Mouse (Mus musculus): Measurements from ENCODE around the gene Zfp609. TPM values are rescaled to one million over a fixed set of nuclear protein-coding genes. Genes with fewer than 3 reads are reported as not detected.

Gene Zfp609
- polyA plus RNA-seq, 1 experiment from 2014 or later: 8.0 TPM

- Histone ChIP-seq H3K4me2 (replicated peaks) (peak overlapping the region; percentile 82), H3K4me3 (replicated peaks; ENCODE audit: low read length) (peak overlapping the region; percentile 3; the same call in 1 of the 2 replicates), H3K27ac (0 out of 2 replicates have a peak overlapping the region, but pooled peaks have one; percentile 51), H3K27me3 (ENCODE audit: control insufficient read depth, insufficient read depth, low read length) (no peaks in the 10 kb centered on the region), H3K36me3 (replicated peaks; ENCODE audit: control insufficient read depth, insufficient read depth) (no peaks in the 10 kb centered on the region), H3K9ac (peak overlapping the region; percentile 36), H3K9me3 (ENCODE audit: control insufficient read depth, low read length) (no peaks in the 10 kb centered on the region), H3K4me1 (replicated peaks; ENCODE audit: control insufficient read depth, insufficient read depth, low read length) (peaks cover 51% of the 10 kb centered on the region)
- no peak for ATAC-seq (ENCODE audit: low FRiP score)
- WGBS: 36% methylated on average over 10 of the region's 10 CpGs
- no peak for DNase-seq (ENCODE audit: low spot score)
Measured at GRCm38 (mm10) chr9:65823716-65824462, 3.5 kb downstream of the Zfp609 start.

GRCm38 (mm10) chr9:65822011-65822410 lies 5.4 kb downstream of the Zfp609 start:
- ATAC-seq (ENCODE audit: low FRiP score): no peak
- Histone ChIP-seq H3K9me3 (ENCODE audit: control insufficient read depth, low read length) (no peaks in the 10 kb centered on the region), H3K27me3 (ENCODE audit: control insufficient read depth, insufficient read depth, low read length) (no peaks in the 10 kb centered on the region), H3K27ac (no peak overlapping the region), H3K4me1 (replicated peaks; ENCODE audit: control insufficient read depth, insufficient read depth, low read length) (peaks cover 60% of the 10 kb centered on the region), H3K4me2 (replicated peaks) (no peak overlapping the region), H3K36me3 (replicated peaks; ENCODE audit: control insufficient read depth, insufficient read depth) (no peaks in the 10 kb centered on the region), H3K9ac (no peak overlapping the region), H3K4me3 (replicated peaks; ENCODE audit: low read length) (no peak overlapping the region)
- no peak for DNase-seq (ENCODE audit: low spot score)
- WGBS: 81% methylated on average over 4 of the region's 4 CpGs

- ATAC-seq (ENCODE audit: low FRiP score): no peak
- no peaks in the 10 kb centered on the region for H3K27me3 ChIP-seq (ENCODE audit: control insufficient read depth, insufficient read depth, low read length)
- no peaks in the 10 kb centered on the region for H3K36me3 ChIP-seq (replicated peaks; ENCODE audit: control insufficient read depth, insufficient read depth)
- no peak overlapping the region for H3K9ac ChIP-seq
- no peak overlapping the region for H3K4me3 ChIP-seq (replicated peaks; ENCODE audit: low read length)
- WGBS: 68% methylated on average over 2 of the region's 2 CpGs
- peaks cover 53% of the 10 kb centered on the region for H3K4me1 ChIP-seq (replicated peaks; ENCODE audit: control insufficient read depth, insufficient read depth, low read length)
- no peak overlapping the region for H3K4me2 ChIP-seq (replicated peaks)
- no peaks in the 10 kb centered on the region for H3K9me3 ChIP-seq (ENCODE audit: control insufficient read depth, low read length)
- no peak for DNase-seq (ENCODE audit: low spot score)
- H3K27ac ChIP-seq: no peak overlapping the region
Measured at GRCm38 (mm10) chr9:65820301-65820700, 7.1 kb downstream of the Zfp609 start.

GRCm38 (mm10) chr9:65818402-65818801 lies 9.0 kb downstream of the Zfp609 start:
- ATAC-seq (ENCODE audit: low FRiP score) (no peak), DNase-seq (ENCODE audit: low spot score) (no peak)
- Histone ChIP-seq H3K27me3 (ENCODE audit: control insufficient read depth, insufficient read depth, low read length) (no peaks in the 10 kb centered on the region), H3K9ac (0 out of 2 replicates have a peak overlapping the region, but pooled peaks have one; percentile 4), H3K4me2 (replicated peaks) (peak overlapping the region; percentile 16; the same call in 1 of the 2 replicates), H3K4me3 (replicated peaks; ENCODE audit: low read length) (no peak overlapping the region), H3K36me3 (replicated peaks; ENCODE audit: control insufficient read depth, insufficient read depth) (no peaks in the 10 kb centered on the region), H3K9me3 (ENCODE audit: control insufficient read depth, low read length) (no peaks in the 10 kb centered on the region), H3K4me1 (replicated peaks; ENCODE audit: control insufficient read depth, insufficient read depth, low read length) (peaks cover 35% of the 10 kb centered on the region), H3K27ac (peak overlapping the region; percentile 64)
- WGBS: 42% methylated on average over 2 of the region's 2 CpGs

GRCm38 (mm10) chr9:65812841-65813240 lies 14.5 kb downstream of the Zfp609 start:
- Histone ChIP-seq H3K27ac (no peak overlapping the region), H3K9me3 (ENCODE audit: control insufficient read depth, low read length) (no peaks in the 10 kb centered on the region), H3K4me3 (replicated peaks; ENCODE audit: low read length) (no peak overlapping the region), H3K4me2 (replicated peaks) (no peak overlapping the region), H3K4me1 (replicated peaks; ENCODE audit: control insufficient read depth, insufficient read depth, low read length) (0 out of 2 replicates have a peak, but pooled peaks cover 6% of the 10 kb centered on the region), H3K36me3 (replicated peaks; ENCODE audit: control insufficient read depth, insufficient read depth) (0 out of 2 replicates have a peak, but pooled peaks cover 6% of the 10 kb centered on the region), H3K9ac (no peak overlapping the region), H3K27me3 (ENCODE audit: control insufficient read depth, insufficient read depth, low read length) (no peaks in the 10 kb centered on the region)
- ATAC-seq (ENCODE audit: low FRiP score) (no peak), DNase-seq (ENCODE audit: low spot score) (no peak)
- WGBS: 60% methylated on average over 2 of the region's 2 CpGs

GRCm38 (mm10) chr9:65811784-65812183 lies 15.6 kb downstream of the Zfp609 start:
- H3K4me1 ChIP-seq (replicated peaks; ENCODE audit: control insufficient read depth, insufficient read depth, low read length): no peaks in the 10 kb centered on the region
- ATAC-seq (ENCODE audit: low FRiP score): no peak
- 0 out of 2 replicates have a peak, but pooled peaks cover 6% of the 10 kb centered on the region for H3K36me3 ChIP-seq (replicated peaks; ENCODE audit: control insufficient read depth, insufficient read depth)
- no peaks in the 10 kb centered on the region for H3K27me3 ChIP-seq (ENCODE audit: control insufficient read depth, insufficient read depth, low read length)
- WGBS: 94% methylated on average over 1 of the region's 1 CpGs
- H3K4me2 ChIP-seq (replicated peaks): no peak overlapping the region
- H3K4me3 ChIP-seq (replicated peaks; ENCODE audit: low read length): no peak overlapping the region
- no peak overlapping the region for H3K9ac ChIP-seq
- H3K9me3 ChIP-seq (ENCODE audit: control insufficient read depth, low read length): no peaks in the 10 kb centered on the region
- no peak overlapping the region for H3K27ac ChIP-seq
- no peak for DNase-seq (ENCODE audit: low spot score)

GRCm38 (mm10) chr9:65807818-65808217 lies 19.5 kb downstream of the Zfp609 start:
- Histone ChIP-seq H3K4me2 (replicated peaks) (no peak overlapping the region), H3K9me3 (ENCODE audit: control insufficient read depth, low read length) (no peaks in the 10 kb centered on the region), H3K27ac (no peak overlapping the region), H3K4me3 (replicated peaks; ENCODE audit: low read length) (no peak overlapping the region), H3K4me1 (replicated peaks; ENCODE audit: control insufficient read depth, insufficient read depth, low read length) (0 out of 2 replicates have a peak, but pooled peaks cover 4% of the 10 kb centered on the region), H3K9ac (no peak overlapping the region), H3K27me3 (ENCODE audit: control insufficient read depth, insufficient read depth, low read length) (no peaks in the 10 kb centered on the region), H3K36me3 (replicated peaks; ENCODE audit: control insufficient read depth, insufficient read depth) (0 out of 2 replicates have a peak, but pooled peaks cover 6% of the 10 kb centered on the region)
- no peak for ATAC-seq (ENCODE audit: low FRiP score)
- DNase-seq (ENCODE audit: low spot score): no peak
- WGBS: 63% methylated on average over 1 of the region's 1 CpGs

GRCm38 (mm10) chr9:65807251-65807650 lies 20.1 kb downstream of the Zfp609 start:
- Histone ChIP-seq H3K27ac (peak overlapping the region; percentile 59), H3K36me3 (replicated peaks; ENCODE audit: control insufficient read depth, insufficient read depth) (0 out of 2 replicates have a peak, but pooled peaks cover 6% of the 10 kb centered on the region), H3K4me3 (replicated peaks; ENCODE audit: low read length) (no peak overlapping the region)

GRCm38 (mm10) chr9:65799770-65800169 lies 27.6 kb downstream of the Zfp609 start:
- Histone ChIP-seq H3K9me3 (ENCODE audit: control insufficient read depth, low read length) (no peaks in the 10 kb centered on the region), H3K4me3 (replicated peaks; ENCODE audit: low read length) (no peak overlapping the region), H3K27ac (no peak overlapping the region), H3K4me2 (replicated peaks) (no peak overlapping the region), H3K27me3 (ENCODE audit: control insufficient read depth, insufficient read depth, low read length) (no peaks in the 10 kb centered on the region), H3K4me1 (replicated peaks; ENCODE audit: control insufficient read depth, insufficient read depth, low read length) (peaks cover 20% of the 10 kb centered on the region; the same call in 1 of the 2 replicates), H3K9ac (no peak overlapping the region), H3K36me3 (replicated peaks; ENCODE audit: control insufficient read depth, insufficient read depth) (peaks cover 2% of the 10 kb centered on the region)
- no peak for DNase-seq (ENCODE audit: low spot score)
- ATAC-seq (ENCODE audit: low FRiP score): no peak
- WGBS: 76% methylated on average over 4 of the region's 4 CpGs

More at GRCm38 (mm10) chr9:65807251-65807650, 20.1 kb downstream of the Zfp609 start:
- no peaks in the 10 kb centered on the region for H3K27me3 ChIP-seq (ENCODE audit: control insufficient read depth, insufficient read depth, low read length)
- 28% methylated on average over 4 of the region's 5 CpGs for WGBS
- H3K4me1 ChIP-seq (replicated peaks; ENCODE audit: control insufficient read depth, insufficient read depth, low read length): 0 out of 2 replicates have a peak, but pooled peaks cover 8% of the 10 kb centered on the region
- H3K9ac ChIP-seq: no peak overlapping the region
- no peak overlapping the region for H3K4me2 ChIP-seq (replicated peaks)
- DNase-seq (ENCODE audit: low spot score) (no peak), ATAC-seq (ENCODE audit: low FRiP score) (no peak)
- H3K9me3 ChIP-seq (ENCODE audit: control insufficient read depth, low read length): no peaks in the 10 kb centered on the region
